In genomic region chr3:152266036-152266421, GRCm38 (mm10) we compare ENCODE assay signal across 8 mouse cellular contexts. TPM values are rescaled to one million over a fixed set of nuclear protein-coding genes. Genes with fewer than 3 reads are reported as not detected.
DNase-seq lines count a peak whose midpoint lies in the region; ATAC-seq and TF ChIP-seq lines count a peak whose summit lies in the region.

Gene Nexn (minus strand): TSS chr3:152266350.

- ATAC-seq in lung, embryonic 14.5 days (ENCODE audit: insufficient read depth): peak; percentile 57
- ATAC-seq in forebrain, postnatal 0 days: peak; percentile 30
- ATAC-seq in hindbrain, embryonic 16.5 days: 0 out of 2 replicates have a peak, but pooled peaks have one; percentile 1
- no peak for ATAC-seq in megakaryocyte progenitor cell, adult 5-6 weeks (replicated peaks; ENCODE audit: poor library complexity)

- H3K9ac ChIP-seq in lung, embryonic 14.5 days: peak within 1 kb of the TSS; percentile 88
- H3K9ac ChIP-seq in forebrain, postnatal 0 days: peak within 1 kb of the TSS; percentile 51
- peak within 1 kb of the TSS; percentile 69 for H3K9ac ChIP-seq in hindbrain, embryonic 16.5 days (ENCODE audit: low read depth, low read length)

- no peak for TF ChIP-seq CTCF in lung, embryonic 14.5 days (IDR thresholded peaks at IDR 0.05; ENCODE audit: low read depth)
- TF ChIP-seq CTCF in forebrain, postnatal 0 days (IDR thresholded peaks at IDR 0.05; ENCODE audit: low read depth): no peak

- 2% methylated on average over 13 of the region's 13 CpGs for WGBS in lung, embryonic 14.5 days
- 7% methylated on average over 13 of the region's 13 CpGs for WGBS in forebrain, postnatal 0 days
- 5% methylated on average over 13 of the region's 13 CpGs for WGBS in hindbrain, embryonic 16.5 days

- peak; percentile 75 for DNase-seq in lung, embryonic 14.5 days
- no peak for DNase-seq in lung, adult 18-20 months
- no peak for DNase-seq in forebrain, postnatal 0 days
- no peak for DNase-seq in retina, embryonic 14.5 days (ENCODE audit: low spot score)
- DNase-seq in spleen, adult 18-20 months: no peak

- H3K27me3 ChIP-seq in lung, embryonic 14.5 days (ENCODE audit: insufficient read depth, low read length): no peaks in the 10 kb centered on the region; the same call in 1 of the 2 replicates
- H3K27me3 ChIP-seq in forebrain, postnatal 0 days (ENCODE audit: insufficient read depth, low read length): peaks cover 8% of the 10 kb centered on the region
- H3K27me3 ChIP-seq in hindbrain, embryonic 16.5 days (replicated peaks; ENCODE audit: control insufficient read depth, insufficient read depth, low read length): peaks cover 9% of the 10 kb centered on the region
- no peaks in the 10 kb centered on the region for H3K27me3 ChIP-seq in myocyte (ENCODE audit: control insufficient read depth, insufficient read depth, insufficient read length)

- no peaks in the 10 kb centered on the region for H3K9me3 ChIP-seq in lung, embryonic 14.5 days (ENCODE audit: low read depth, low read length)
- no peaks in the 10 kb centered on the region for H3K9me3 ChIP-seq in forebrain, postnatal 0 days (ENCODE audit: low read length)
- H3K9me3 ChIP-seq in hindbrain, embryonic 16.5 days (ENCODE audit: control insufficient read depth, low read length): no peaks in the 10 kb centered on the region

- peak within 1 kb of the TSS; percentile 39 for H3ac ChIP-seq in myocyte (ENCODE audit: control insufficient read depth, insufficient read length)

- H3K4me3 ChIP-seq in lung, embryonic 14.5 days (ENCODE audit: low read depth, low read length): peak within 1 kb of the TSS; percentile 68
- peak within 1 kb of the TSS; percentile 52 for H3K4me3 ChIP-seq in forebrain, postnatal 0 days (ENCODE audit: low read depth, low read length)
- H3K4me3 ChIP-seq in hindbrain, embryonic 16.5 days (ENCODE audit: low read length): peak within 1 kb of the TSS; percentile 62
- H3K4me3 ChIP-seq in myocyte: peak within 1 kb of the TSS; percentile 48

- no peak for TF ChIP-seq POLR2A in myocyte (IDR thresholded peaks at IDR 0.05; ENCODE audit: insufficient read length, low read depth)

- peaks cover 6% of the 10 kb centered on the region; the same call in 1 of the 2 replicates for H3K4me1 ChIP-seq in lung, embryonic 14.5 days (ENCODE audit: insufficient read depth)
- peaks cover 6% of the 10 kb centered on the region; the same call in 1 of the 2 replicates for H3K4me1 ChIP-seq in forebrain, postnatal 0 days (ENCODE audit: insufficient read depth)
- H3K4me1 ChIP-seq in hindbrain, embryonic 16.5 days (ENCODE audit: control insufficient read depth, insufficient read depth, low read depth, low read length): peaks cover 12% of the 10 kb centered on the region

- peaks cover 6% of the 10 kb centered on the region; the same call in 1 of the 2 replicates for H3K36me3 ChIP-seq in lung, embryonic 14.5 days (ENCODE audit: insufficient read depth)
- H3K36me3 ChIP-seq in forebrain, postnatal 0 days (ENCODE audit: insufficient read depth): no peaks in the 10 kb centered on the region
- no peaks in the 10 kb centered on the region for H3K36me3 ChIP-seq in hindbrain, embryonic 16.5 days (ENCODE audit: control insufficient read depth, insufficient read depth, low read length)
- no peaks in the 10 kb centered on the region for H3K36me3 ChIP-seq in myocyte (ENCODE audit: control insufficient read depth, insufficient read depth)

- peak within 1 kb of the TSS; percentile 98 for H3K27ac ChIP-seq in lung, embryonic 14.5 days (ENCODE audit: low read depth)
- 0 out of 2 replicates have a peak within 1 kb of the TSS, but pooled peaks have one; percentile 29 for H3K27ac ChIP-seq in forebrain, postnatal 0 days (ENCODE audit: low read depth, low read length)
- H3K27ac ChIP-seq in hindbrain, embryonic 16.5 days (ENCODE audit: low read depth, low read length): no peak within 1 kb of the TSS

- H3K4me2 ChIP-seq in lung, embryonic 14.5 days: peak within 1 kb of the TSS; percentile 91
- H3K4me2 ChIP-seq in forebrain, postnatal 0 days (ENCODE audit: low read depth): peak within 1 kb of the TSS; percentile 100
- H3K4me2 ChIP-seq in hindbrain, embryonic 16.5 days (ENCODE audit: low read length): peak within 1 kb of the TSS; percentile 100
- peak within 1 kb of the TSS; percentile 93 for H3K4me2 ChIP-seq in myocyte (ENCODE audit: low read depth)

- peaks cover 33% of the 10 kb centered on the region for H3K79me2 ChIP-seq in myocyte (ENCODE audit: control insufficient read depth, insufficient read depth)

TF ChIP-seq in myocyte, 11 proteins besides CTCF, POLR2A, EP300 and RAD21:
- TF ChIP-seq REST (IDR thresholded peaks at IDR 0.05; ENCODE audit: insufficient read depth, insufficient read length) (no peak), SRF (IDR thresholded peaks at IDR 0.05; ENCODE audit: control insufficient read depth, insufficient read length, low read depth) (no peak), USF1 (IDR thresholded peaks at IDR 0.05; ENCODE audit: low read depth) (no peak), MAX (IDR thresholded peaks at IDR 0.05; ENCODE audit: low read depth) (no peak), MYOG (IDR thresholded peaks at IDR 0.05; ENCODE audit: control insufficient read depth in 1 of 3, insufficient read depth in 1 of 3, insufficient read length in 2 of 3, low read depth in 2 of 3) (no peak), TCF3 (IDR thresholded peaks at IDR 0.05; ENCODE audit: insufficient read length, low read depth) (no peak), TCF12 (IDR thresholded peaks at IDR 0.05; ENCODE audit: insufficient read depth, poor library complexity, severe bottlenecking) (no peak), POLR2AphosphoS2 (IDR thresholded peaks at IDR 0.05; ENCODE audit: insufficient read length, low read depth) (no peak), E2F4 (IDR thresholded peaks at IDR 0.05; ENCODE audit: insufficient read depth) (no peak), CEBPB (IDR thresholded peaks at IDR 0.05; ENCODE audit: insufficient read depth, poor library complexity, severe bottlenecking) (no peak), MYOD1 (IDR thresholded peaks at IDR 0.05; ENCODE audit: control insufficient read depth in 1 of 3, insufficient read length in 2 of 3, low read depth in 2 of 3) (no peak)

RNA-seq across cellular contexts. Expression of gene Nexn, which starts in this region (rescaled TPM):
- 72.6 and 80.5 TPM in 2 replicates for polyA plus RNA-seq in lung, embryonic 14.5 days (2014; fragmentation: Nextera tagmentation; extraction: Ambion mirVana)
- total RNA-seq in forebrain, postnatal 0 days (2014; rRNA removed): 0.38 and 0.77 TPM in 2 replicates
- 3.1 and 4.2 TPM in 2 replicates for polyA plus RNA-seq in forebrain, postnatal 0 days (2015; fragmentation: Nextera tagmentation; extraction: Ambion mirVana)
- polyA plus RNA-seq in hindbrain, embryonic 16.5 days (2015; fragmentation: Nextera tagmentation; extraction: Ambion mirVana): 1.7 and 2.4 TPM in 2 replicates
- 24.9 TPM for polyA plus RNA-seq in myocyte (2012; fragmentation: generic; extraction: Trizol)
- total RNA-seq in megakaryocyte progenitor cell, adult 5-6 weeks (2015): not detected in 2 replicates
- not detected in 2 replicates for total RNA-seq in megakaryocyte progenitor cell, adult 5-6 weeks (2017)
